Mouse (Mus musculus) testis, adult 2 months (tissue): ENCODE results near the gene Galc. TPM values are rescaled to one million over a fixed set of nuclear protein-coding genes. Genes with fewer than 3 reads are reported as not detected.

Experiments used
- H3K27ac ChIP-seq: fragments of 200-500 bp; 2 replicates; pipeline ENCODE4 v1.5.1; 2012; ENCODE audit warnings: low read depth, low read length; ENCODE audit not compliant: control insufficient read depth, insufficient read depth
- H3K27me3 ChIP-seq: fragments of 200-500 bp; 2 replicates; pipeline ENCODE4 v1.6.1; 2012; ENCODE audit warnings: mild to moderate bottlenecking, low read length, moderate library complexity; ENCODE audit not compliant: control insufficient read depth, insufficient read depth
- H3K36me3 ChIP-seq: fragments of 200-500 bp; 2 replicates; pipeline ENCODE4 v1.6.1; 2012; ENCODE audit warnings: mild to moderate bottlenecking, low read length; ENCODE audit not compliant: control insufficient read depth, insufficient read depth
- H3K4me1 ChIP-seq: fragments of 200-500 bp; 2 replicates; pipeline ENCODE4 v1.6.1; 2012; ENCODE audit warnings: low read length; ENCODE audit not compliant: control insufficient read depth, insufficient read depth
- H3K4me3 ChIP-seq: fragments of 200-500 bp; 2 replicates; pipeline ENCODE4 v1.5.1; 2012; ENCODE audit warnings: low read depth, mild to moderate bottlenecking, low read length, moderate library complexity, mixed read lengths; ENCODE audit not compliant: control insufficient read depth
- CTCF ChIP-seq: fragments of 200-500 bp; IDR thresholded peaks from 2 replicates; pipeline ENCODE4 v1.5.1; 2012; ENCODE audit warnings: low read depth, mild to moderate bottlenecking, inconsistent platforms, low read length, moderate library complexity; ENCODE audit not compliant: control insufficient read depth, insufficient read depth, insufficient replicate concordance
- POLR2A ChIP-seq: fragments of 200-500 bp; IDR thresholded peaks from 2 replicates; pipeline ENCODE4 v1.6.1; 2012; ENCODE audit warnings: low read depth, mild to moderate bottlenecking, inconsistent platforms, low read length, moderate library complexity; ENCODE audit not compliant: control insufficient read depth
- polyA plus RNA-seq: library from polyadenylated mRNA; depleted of rRNA; stranded (reverse); fragments of >200 nt; gene quantifications from 2 replicates; pipeline ENCODE4 v1.2.3, GENCODE M21; 2012

The Galc gene
- polyA plus RNA-seq, 1 experiment: 38.2 TPM

GRCm38 (mm10) chr12:98208104-98208503 lies 51.2 kb downstream of the Galc start:
- Histone ChIP-seq H3K27ac (no peak overlapping the region), H3K27me3 (no peaks in the 10 kb centered on the region), H3K36me3 (no peaks in the 10 kb centered on the region; the same call in 1 of the 2 replicates), H3K4me3 (no peak overlapping the region), H3K4me1 (no peaks in the 10 kb centered on the region)
- TF ChIP-seq POLR2A (no peak), CTCF (no peak)

GRCm38 (mm10) chr12:98205450-98206051 lies 53.7 kb downstream of the Galc start:
- Histone ChIP-seq H3K4me3 (no peak overlapping the region), H3K27ac (no peak overlapping the region), H3K27me3 (no peaks in the 10 kb centered on the region), H3K4me1 (no peaks in the 10 kb centered on the region), H3K36me3 (no peaks in the 10 kb centered on the region; the same call in 1 of the 2 replicates)
- TF ChIP-seq POLR2A (no peak), CTCF (no peak)

GRCm38 (mm10) chr12:98197401-98197800 lies 61.9 kb downstream of the Galc start:
- Histone ChIP-seq H3K4me1 (no peaks in the 10 kb centered on the region), H3K36me3 (no peaks in the 10 kb centered on the region), H3K27ac (no peak overlapping the region), H3K4me3 (no peak overlapping the region), H3K27me3 (no peaks in the 10 kb centered on the region)
- TF ChIP-seq POLR2A (no peak), CTCF (no peak)

GRCm38 (mm10) chr12:98190201-98190600 lies 69.1 kb downstream of the Galc start:
- no peaks in the 10 kb centered on the region for H3K36me3 ChIP-seq
- H3K4me1 ChIP-seq: no peaks in the 10 kb centered on the region
- H3K27ac ChIP-seq: no peak overlapping the region
- H3K4me3 ChIP-seq: no peak overlapping the region
- H3K27me3 ChIP-seq: no peaks in the 10 kb centered on the region
- no peak for TF ChIP-seq POLR2A
- no peak for TF ChIP-seq CTCF

- H3K4me3 ChIP-seq: no peak overlapping the region
- no peaks in the 10 kb centered on the region for H3K36me3 ChIP-seq
- H3K27me3 ChIP-seq: no peaks in the 10 kb centered on the region
- TF ChIP-seq POLR2A (no peak), CTCF (no peak)
- no peaks in the 10 kb centered on the region for H3K4me1 ChIP-seq
- H3K27ac ChIP-seq: no peak overlapping the region
Measured at GRCm38 (mm10) chr12:98189096-98189495, 70.2 kb downstream of the Galc start.

- no peak overlapping the region for H3K4me3 ChIP-seq
- no peak overlapping the region for H3K27ac ChIP-seq
- TF ChIP-seq POLR2A (no peak), CTCF (no peak)
- no peaks in the 10 kb centered on the region for H3K4me1 ChIP-seq
- no peaks in the 10 kb centered on the region for H3K36me3 ChIP-seq
- H3K27me3 ChIP-seq: no peaks in the 10 kb centered on the region
Measured at GRCm38 (mm10) chr12:98187186-98187899, 71.9 kb downstream of the Galc start.

GRCm38 (mm10) chr12:98181729-98182128 lies 77.5 kb downstream of the Galc start:
- no peak for TF ChIP-seq POLR2A
- no peak; the same call in 1 of the 2 replicates for TF ChIP-seq CTCF
- H3K4me1 ChIP-seq: peaks cover 4% of the 10 kb centered on the region
- H3K27me3 ChIP-seq: no peaks in the 10 kb centered on the region
- H3K4me3 ChIP-seq: no peak overlapping the region
- H3K27ac ChIP-seq: no peak overlapping the region
- H3K36me3 ChIP-seq: no peaks in the 10 kb centered on the region
